Mouse (Mus musculus) E14TG2a.4 (cell line): ENCODE data around the gene Fgd5.

ENCODE experiments used
- CTCF ChIP-seq: conservative IDR thresholded peaks from 2 replicates; pipeline ENCODE4 v1.5.1; 2014; ENCODE audit warnings: low read length
- NANOG ChIP-seq: IDR thresholded peaks from 2 replicates; pipeline ENCODE4 v1.6.1; 2014; ENCODE audit warnings: borderline replicate concordance, low read length, mixed read lengths
- POU5F1 ChIP-seq: IDR thresholded peaks from 2 replicates; pipeline ENCODE4 v1.6.1; 2014; ENCODE audit warnings: low read length, borderline replicate concordance

- no peak for TF ChIP-seq CTCF
- TF ChIP-seq NANOG: no peak
- no peak for TF ChIP-seq POU5F1
Observed at GRCm38 (mm10) chr6:92018421-92018820, 39.7 kb downstream of the Fgd5 start.
